Mouse (Mus musculus) macrophage (primary cell): ENCODE measurements at regions not wholly inside any gene's neighbourhood (a gene's known extent, or its start where the extent isn't known, plus 50 kb on each side); places are given as distances from the start of the nearest gene placed in this dataset.

ENCODE experiments used
- H3K27ac ChIP-seq: fragments of 350-480 bp; formaldehyde crosslinking; 2 replicates; pipeline ENCODE4 v1.9.0; 2021
- H3K36me3 ChIP-seq: fragments of 350-480 bp; formaldehyde crosslinking; 2 replicates; pipeline ENCODE4 v1.9.0; 2021; ENCODE audit errors: inconsistent target
- H3K4me3 ChIP-seq: fragments of 350-480 bp; formaldehyde crosslinking; 2 replicates; pipeline ENCODE4 v1.9.0; 2021; ENCODE audit errors: inconsistent target
- H3K79me2 ChIP-seq: fragments of 350-480 bp; formaldehyde crosslinking; 2 replicates; pipeline ENCODE4 v1.9.0; 2021; ENCODE audit errors: inconsistent target
- WGBS: methylation state at CpG from one replicate; pipeline ENCODE4 v1.1.7; 2026; ENCODE audit warnings: inconsistent platforms; ENCODE audit not compliant: missing documents; 5-methylcytosine and 5-hydroxymethylcytosine counted together

GRCm38 (mm10) chrX:11444261-11444725, 116.7 kb downstream of the H2al1j start:
- Histone ChIP-seq H3K27ac (no peak overlapping the region), H3K79me2 (no peaks in the 10 kb centered on the region), H3K4me3 (no peak overlapping the region), H3K36me3 (no peaks in the 10 kb centered on the region)
- WGBS, result 33% methylated on average over 10 of the region's 10 CpGs

GRCm38 (mm10) chrX:11448711-11449110, 121.1 kb downstream of the H2al1j start:
- Histone ChIP-seq H3K36me3 (no peaks in the 10 kb centered on the region), H3K4me3 (no peak overlapping the region), H3K27ac (no peak overlapping the region), H3K79me2 (no peaks in the 10 kb centered on the region)
- 87% methylated on average over 4 of the region's 4 CpGs for WGBS

DNA sequence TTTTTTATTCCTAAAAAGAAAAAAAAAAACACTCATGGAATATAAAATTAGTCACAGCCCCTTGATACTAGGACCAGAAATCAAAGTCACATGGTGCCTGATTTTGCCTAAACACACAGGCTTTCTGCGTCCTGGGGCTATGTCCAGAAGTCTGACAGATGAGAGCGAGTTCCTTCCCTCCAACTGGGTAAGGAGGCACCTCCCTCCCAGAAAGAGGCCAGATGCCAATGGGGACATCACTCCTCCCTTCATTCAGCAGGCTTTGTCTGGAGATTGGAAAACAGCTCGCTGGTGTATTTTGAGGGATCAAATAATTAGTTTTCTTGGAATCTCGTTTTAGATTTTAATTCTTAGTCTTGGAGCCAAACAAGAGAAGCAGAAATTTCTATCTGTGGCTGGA, 130.9 kb downstream of the H2al1j start:
- WGBS, result 71% methylated on average over 4 of the region's 4 CpGs
- H3K4me3 ChIP-seq, result no peak overlapping the region
- no peaks in the 10 kb centered on the region for H3K36me3 ChIP-seq
- H3K27ac ChIP-seq, result no peak overlapping the region
- no peaks in the 10 kb centered on the region for H3K79me2 ChIP-seq

GRCm38 (mm10) chrX:11463955-11464511, 136.4 kb downstream of the H2al1j start:
- Histone ChIP-seq H3K27ac (no peak overlapping the region), H3K79me2 (no peaks in the 10 kb centered on the region), H3K36me3 (no peaks in the 10 kb centered on the region), H3K4me3 (no peak overlapping the region)
- 79% methylated on average over 3 of the region's 3 CpGs for WGBS

- Histone ChIP-seq H3K36me3 (no peaks in the 10 kb centered on the region), H3K79me2 (no peaks in the 10 kb centered on the region), H3K27ac (no peak overlapping the region), H3K4me3 (no peak overlapping the region)
- WGBS, result 95% methylated on average over 4 of the region's 4 CpGs
These were observed 138.6 kb downstream of the H2al1j start for GRCm38 (mm10) chrX:11466191-11466590.

DNA sequence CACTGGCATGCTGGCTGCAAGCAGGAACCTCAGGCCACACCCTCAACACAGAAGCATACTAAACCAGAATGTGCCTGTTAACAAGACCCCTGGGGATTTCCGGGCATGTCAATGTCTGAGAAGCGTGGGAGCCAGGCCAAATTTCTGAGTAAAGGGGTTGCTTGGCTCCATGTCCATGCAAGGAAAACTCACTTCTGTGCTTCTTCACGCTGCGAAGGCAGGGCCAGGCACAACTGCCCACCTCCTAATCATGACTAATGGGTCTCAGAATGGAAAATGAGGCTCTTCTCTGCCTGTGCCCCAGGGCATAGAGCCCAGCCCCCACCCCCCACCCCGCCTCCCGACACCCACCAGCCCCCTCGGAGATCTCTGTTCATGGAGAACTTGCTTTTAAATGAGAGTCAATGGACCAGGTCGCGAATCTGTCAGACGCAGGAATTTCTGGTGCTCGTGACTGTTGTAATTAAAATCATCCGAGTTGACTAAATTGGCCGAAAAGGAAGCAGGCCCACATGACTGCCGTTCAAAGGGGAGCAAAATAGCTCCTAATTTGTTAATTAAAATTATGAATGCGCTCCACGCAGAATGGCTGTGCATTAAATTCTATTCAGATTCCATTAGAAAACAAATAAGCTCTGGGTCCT, 152.2 kb downstream of the H2al1j start:
- Histone ChIP-seq H3K27ac (no peak overlapping the region), H3K4me3 (no peak overlapping the region), H3K36me3 (no peaks in the 10 kb centered on the region), H3K79me2 (no peaks in the 10 kb centered on the region)
- WGBS, result 88% methylated on average over 13 of the region's 16 CpGs

- H3K36me3 ChIP-seq, result no peaks in the 10 kb centered on the region
- WGBS, result 83% methylated on average over 7 of the region's 7 CpGs
- no peak overlapping the region for H3K27ac ChIP-seq
- H3K79me2 ChIP-seq, result no peaks in the 10 kb centered on the region
- H3K4me3 ChIP-seq, result no peak overlapping the region
These were observed 154.5 kb downstream of the H2al1j start for GRCm38 (mm10) chrX:11482141-11482540.

DNA sequence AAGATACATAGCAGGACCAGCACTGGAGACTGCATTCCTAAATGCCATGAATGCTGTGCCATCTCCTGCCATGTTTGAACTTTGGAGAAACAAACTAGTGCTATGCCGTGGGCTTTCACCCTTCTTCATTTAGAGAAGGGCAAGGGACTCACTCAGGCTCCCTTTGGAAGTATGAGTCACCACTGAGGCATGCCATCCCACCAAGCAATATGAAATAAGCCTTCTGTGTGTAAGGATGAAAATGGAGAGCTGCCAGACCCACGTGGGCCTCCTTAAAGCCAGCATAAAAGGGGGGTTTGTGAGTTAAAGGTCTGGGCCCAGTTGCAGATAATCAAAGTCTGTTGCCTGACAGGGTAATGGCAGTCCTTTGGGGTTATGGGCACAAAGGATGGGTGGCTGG, 159.0 kb downstream of the H2al1j start:
- 85% methylated on average over 2 of the region's 2 CpGs for WGBS
- Histone ChIP-seq H3K4me3 (no peak overlapping the region), H3K27ac (no peak overlapping the region), H3K36me3 (no peaks in the 10 kb centered on the region), H3K79me2 (no peaks in the 10 kb centered on the region)

- no peak overlapping the region for H3K27ac ChIP-seq
- no peaks in the 10 kb centered on the region for H3K36me3 ChIP-seq
- H3K4me3 ChIP-seq, result no peak overlapping the region
- no peaks in the 10 kb centered on the region for H3K79me2 ChIP-seq
- WGBS, result 84% methylated on average over 5 of the region's 5 CpGs
These were observed 160.3 kb downstream of the H2al1j start for GRCm38 (mm10) chrX:11487876-11488275.

GRCm38 (mm10) chrX:11490146-11490693, 162.6 kb downstream of the H2al1j start:
- WGBS, result 86% methylated on average over 4 of the region's 5 CpGs
- H3K36me3 ChIP-seq, result no peaks in the 10 kb centered on the region
- no peak overlapping the region for H3K4me3 ChIP-seq
- H3K79me2 ChIP-seq, result no peaks in the 10 kb centered on the region
- H3K27ac ChIP-seq, result no peak overlapping the region

DNA sequence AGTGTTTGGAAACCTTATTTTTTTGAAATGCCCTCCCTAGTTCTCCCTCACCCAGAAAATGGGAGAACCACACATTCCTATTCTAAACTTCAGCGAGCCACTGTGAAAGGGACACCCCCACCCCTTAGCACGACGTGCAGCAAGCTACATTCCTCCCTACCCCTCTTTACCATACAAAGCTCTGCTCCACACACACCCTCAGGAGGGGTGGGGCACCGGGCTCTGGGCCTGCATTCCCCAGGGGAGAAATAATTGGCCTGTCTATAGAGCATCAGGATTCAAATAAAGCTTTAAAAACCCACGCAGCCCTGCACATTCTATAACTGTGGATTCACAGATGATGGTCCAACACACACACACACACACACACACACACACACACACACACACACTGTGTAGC, 163.6 kb downstream of the H2al1j start:
- WGBS, result 71% methylated on average over 4 of the region's 5 CpGs
- Histone ChIP-seq H3K27ac (no peak overlapping the region), H3K36me3 (no peaks in the 10 kb centered on the region), H3K4me3 (no peak overlapping the region), H3K79me2 (no peaks in the 10 kb centered on the region)

- H3K27ac ChIP-seq, result no peak overlapping the region
- H3K4me3 ChIP-seq, result no peak overlapping the region
- 60% methylated on average over 29 of the region's 32 CpGs for WGBS
- no peaks in the 10 kb centered on the region for H3K36me3 ChIP-seq
- H3K79me2 ChIP-seq, result no peaks in the 10 kb centered on the region
These were observed 164.2 kb downstream of the H2al1j start for GRCm38 (mm10) chrX:11491676-11492391.

- Histone ChIP-seq H3K4me3 (no peak overlapping the region), H3K27ac (no peak overlapping the region), H3K79me2 (no peaks in the 10 kb centered on the region), H3K36me3 (no peaks in the 10 kb centered on the region)
- 36% methylated on average over 19 of the region's 19 CpGs for WGBS
These were observed 166.1 kb downstream of the H2al1j start for GRCm38 (mm10) chrX:11493526-11494245.

DNA sequence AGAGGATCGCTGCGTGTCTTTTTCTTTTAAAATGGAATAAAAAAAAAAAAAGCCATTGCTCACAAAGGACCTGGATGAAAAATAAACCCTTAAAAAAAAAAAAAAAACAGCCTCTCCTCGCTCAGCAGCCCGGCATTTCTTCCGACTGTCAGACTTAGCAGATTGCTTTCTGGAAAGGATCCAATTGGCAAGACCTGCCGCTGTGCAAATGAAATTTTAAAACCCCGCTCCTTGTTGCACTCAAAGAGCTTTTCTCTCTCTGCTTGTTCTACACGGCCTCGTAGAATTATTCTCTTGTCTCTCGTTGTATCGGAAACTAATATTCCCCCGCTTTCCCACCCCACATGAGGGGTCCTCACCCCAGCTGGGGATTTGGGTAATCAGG, 166.6 kb downstream of the H2al1j start:
- WGBS, result 44% methylated on average over 12 of the region's 12 CpGs
- Histone ChIP-seq H3K4me3 (no peak overlapping the region), H3K36me3 (no peaks in the 10 kb centered on the region), H3K79me2 (no peaks in the 10 kb centered on the region), H3K27ac (no peak overlapping the region)
